Mouse (Mus musculus): ENCODE results near the gene Thap8. TPM values are rescaled to one million over a fixed set of nuclear protein-coding genes. Genes with fewer than 3 reads are reported as not detected.

The Thap8 gene
- polyA plus RNA-seq, 1 experiment from 2014 or later = 0.36 TPM

DNA sequence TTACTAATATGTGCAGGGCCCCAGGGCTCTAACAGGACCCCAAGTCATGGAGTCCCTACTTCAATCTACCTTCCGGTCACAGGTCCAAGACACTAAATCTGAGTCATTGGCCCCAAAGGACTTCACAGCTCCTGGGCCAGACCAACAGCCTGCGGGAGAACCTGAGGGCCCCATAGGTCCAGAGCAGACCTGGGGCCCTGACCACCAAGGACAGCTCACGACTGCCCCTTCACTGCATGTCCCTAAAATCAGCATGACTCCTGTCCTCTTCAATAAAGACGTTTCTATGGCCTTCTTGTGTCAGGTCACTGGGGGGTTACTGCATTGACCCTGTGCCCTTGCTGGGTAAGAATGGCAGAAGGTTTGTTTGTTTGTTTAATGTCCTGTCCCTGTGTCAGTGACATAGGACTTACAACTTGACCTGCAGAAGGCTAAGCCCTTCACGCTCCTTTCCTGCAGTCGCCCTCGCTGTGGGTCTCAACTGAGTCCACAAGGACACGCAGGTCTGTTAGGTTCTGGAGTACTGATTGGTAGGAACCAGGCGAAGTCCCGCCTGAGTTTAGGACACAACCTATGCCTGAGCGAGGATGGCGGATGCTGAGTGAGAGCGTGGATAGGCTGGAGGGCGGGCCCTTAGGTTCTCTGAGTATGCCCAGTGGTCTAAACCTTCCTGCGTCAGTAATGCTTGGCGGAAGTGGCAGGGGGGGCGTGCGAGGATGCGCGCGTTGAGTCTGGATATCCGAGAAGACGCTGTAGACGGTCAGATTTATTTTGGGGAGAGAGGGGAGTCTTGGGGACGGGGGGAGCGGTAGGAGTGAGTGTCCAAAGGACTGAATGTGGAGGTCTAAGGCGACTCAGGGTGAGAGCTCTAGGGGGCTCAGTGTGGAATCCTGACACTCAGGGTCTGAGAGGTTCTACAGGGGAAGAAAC, 28.4 kb downstream of the Thap8 start, which contains the start of gene Alkbh6:
Gene Alkbh6 (plus strand): TSS at position 642 of the 930 bp plus-strand sequence.
- WGBS = 3% methylated on average over 27 of the region's 27 CpGs
- ATAC-seq (ENCODE audit: insufficient read depth, low FRiP score, low TSS enrichment) = peak; percentile 99
- Histone ChIP-seq H3K4me1 (ENCODE audit: control insufficient read depth, insufficient read depth, low read length) (peaks cover 12% of the 10 kb centered on the region), H3K9ac (ENCODE audit: low read length) (peak within 1 kb of the TSS; percentile 65), H3K9me3 (ENCODE audit: control insufficient read depth, low read length) (no peaks in the 10 kb centered on the region), H3K27me3 (ENCODE audit: control insufficient read depth, insufficient read depth, low read length) (no peaks in the 10 kb centered on the region), H3K27ac (ENCODE audit: low read depth, low read length) (peak within 1 kb of the TSS; percentile 49; the same call in 1 of the 2 replicates), H3K4me2 (ENCODE audit: low read depth) (peak within 1 kb of the TSS; percentile 90), H3K36me3 (ENCODE audit: control insufficient read depth, insufficient read depth, low read length) (peaks cover 12% of the 10 kb centered on the region), H3K4me3 (ENCODE audit: low read depth, low read length) (peak within 1 kb of the TSS; percentile 70)
- DNase-seq (ENCODE audit: low spot score) = peak; percentile 93

DNA sequence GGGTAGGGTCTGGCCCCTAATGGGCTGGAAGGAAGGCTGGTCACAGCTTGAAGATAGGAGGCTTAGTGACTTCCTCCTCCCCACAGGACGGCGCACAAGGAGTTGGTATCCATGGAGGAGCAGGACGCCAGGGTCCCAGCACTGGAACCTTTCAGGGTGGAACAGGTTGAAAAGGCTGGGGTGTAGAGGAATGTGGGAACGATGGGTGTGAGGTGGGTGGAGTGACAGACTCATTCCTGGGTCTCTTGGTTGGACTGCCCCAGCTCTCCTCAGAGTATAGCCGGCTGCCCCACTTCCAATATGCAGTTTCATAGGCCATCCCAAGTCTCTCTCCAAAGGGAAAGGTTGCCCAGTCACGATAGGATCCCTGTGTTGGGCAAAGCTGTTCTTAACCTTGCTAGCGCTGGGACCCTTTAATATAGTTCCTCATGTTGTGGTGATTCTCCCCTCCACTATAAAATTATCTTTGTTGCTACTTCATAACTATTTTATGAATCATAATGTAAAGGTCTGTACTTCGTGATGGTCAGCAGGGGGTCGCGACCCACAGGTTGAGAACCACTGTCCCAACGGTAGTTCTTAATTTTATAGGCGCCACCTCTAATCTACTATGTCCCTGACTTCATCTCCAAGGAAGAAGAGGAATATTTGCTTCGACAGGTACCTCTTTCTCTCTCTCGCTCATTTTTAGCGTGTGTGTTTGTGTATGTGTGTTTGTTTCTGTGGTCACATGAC, 29.7 kb downstream of the Thap8 start:
- no peak for DNase-seq (ENCODE audit: low spot score)
- WGBS = 68% methylated on average over 15 of the region's 15 CpGs
- peaks cover 6% of the 10 kb centered on the region for H3K36me3 ChIP-seq (ENCODE audit: control insufficient read depth, insufficient read depth, low read length)
- H3K4me2 ChIP-seq (ENCODE audit: low read depth) = peak overlapping the region; percentile 90
- no peaks in the 10 kb centered on the region for H3K27me3 ChIP-seq (ENCODE audit: control insufficient read depth, insufficient read depth, low read length)
- no peaks in the 10 kb centered on the region for H3K9me3 ChIP-seq (ENCODE audit: control insufficient read depth, low read length)
- H3K27ac ChIP-seq (ENCODE audit: low read depth, low read length) = no peak overlapping the region
- peak overlapping the region; percentile 65 for H3K9ac ChIP-seq (ENCODE audit: low read length)
- H3K4me1 ChIP-seq (ENCODE audit: control insufficient read depth, insufficient read depth, low read length) = peaks cover 13% of the 10 kb centered on the region
- peak overlapping the region; percentile 70 for H3K4me3 ChIP-seq (ENCODE audit: low read depth, low read length)
- ATAC-seq (ENCODE audit: insufficient read depth, low FRiP score, low TSS enrichment) = no peak

DNA sequence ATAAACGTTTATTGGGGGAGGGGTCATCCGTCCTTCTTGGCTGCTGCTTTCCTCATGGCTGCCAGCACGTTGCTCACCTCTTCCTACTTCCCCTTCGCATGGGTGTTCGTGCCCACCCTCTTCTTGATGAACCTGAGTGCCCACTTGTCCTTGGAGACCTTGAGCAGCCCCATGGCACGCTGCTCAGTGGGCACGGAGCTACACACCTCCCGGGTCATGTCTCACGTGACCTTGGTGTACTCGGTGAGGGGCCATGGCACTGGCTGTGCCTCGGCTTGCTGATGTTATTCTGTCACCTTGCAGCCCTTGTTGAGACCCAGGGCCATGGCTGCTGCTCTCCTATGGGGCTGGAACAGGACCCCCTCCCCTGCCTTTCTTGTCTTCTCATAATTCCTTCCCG, 30.2 kb downstream of the Thap8 start:
- H3K9ac ChIP-seq (ENCODE audit: low read length) = no peak overlapping the region
- H3K4me3 ChIP-seq (ENCODE audit: low read depth, low read length) = no peak overlapping the region
- H3K36me3 ChIP-seq (ENCODE audit: control insufficient read depth, insufficient read depth, low read length) = peaks cover 6% of the 10 kb centered on the region
- no peak overlapping the region for H3K4me2 ChIP-seq (ENCODE audit: low read depth)
- WGBS = 89% methylated on average over 12 of the region's 12 CpGs
- no peaks in the 10 kb centered on the region for H3K9me3 ChIP-seq (ENCODE audit: control insufficient read depth, low read length)
- H3K27me3 ChIP-seq (ENCODE audit: control insufficient read depth, insufficient read depth, low read length) = no peaks in the 10 kb centered on the region
- H3K4me1 ChIP-seq (ENCODE audit: control insufficient read depth, insufficient read depth, low read length) = peaks cover 16% of the 10 kb centered on the region
- no peak overlapping the region for H3K27ac ChIP-seq (ENCODE audit: low read depth, low read length)
- DNase-seq (ENCODE audit: low spot score) (no peak), ATAC-seq (ENCODE audit: insufficient read depth, low FRiP score, low TSS enrichment) (no peak)

DNA sequence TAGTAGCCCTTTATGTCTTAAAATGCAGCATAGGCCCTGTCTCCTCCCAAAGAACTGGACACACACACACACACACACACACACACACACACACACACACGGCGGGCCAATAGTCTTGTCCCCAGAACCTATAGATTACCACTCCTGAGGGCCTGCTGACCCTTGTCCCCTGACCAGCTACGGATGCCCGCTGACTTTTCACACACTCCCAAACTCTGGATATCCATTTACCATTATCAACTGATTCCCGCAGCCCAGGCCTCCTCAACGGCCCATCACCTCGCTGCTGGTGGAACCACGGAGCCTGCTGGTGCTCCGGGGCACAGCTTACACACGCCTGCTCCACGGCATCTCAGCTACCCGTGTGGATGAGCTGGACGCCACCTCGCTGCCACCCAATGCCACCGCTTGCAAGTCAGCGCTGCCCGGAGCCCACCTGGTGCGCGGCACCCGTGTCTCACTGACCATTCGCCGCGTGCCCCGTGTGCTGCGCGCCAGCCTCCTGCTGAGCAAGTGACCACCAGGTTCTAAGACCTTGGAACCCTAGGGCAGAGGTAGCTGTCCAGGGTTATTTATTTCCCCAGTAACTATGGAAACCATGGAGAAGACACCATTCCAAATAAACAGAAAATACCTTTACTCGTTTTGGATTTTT, 33.9 kb downstream of the Thap8 start:
- Histone ChIP-seq H3K9ac (ENCODE audit: low read length) (no peak overlapping the region), H3K4me2 (ENCODE audit: low read depth) (no peak overlapping the region), H3K4me3 (ENCODE audit: low read depth, low read length) (no peak overlapping the region), H3K36me3 (ENCODE audit: control insufficient read depth, insufficient read depth, low read length) (no peaks in the 10 kb centered on the region), H3K4me1 (ENCODE audit: control insufficient read depth, insufficient read depth, low read length) (peaks cover 9% of the 10 kb centered on the region; the same call in 1 of the 2 replicates), H3K9me3 (ENCODE audit: control insufficient read depth, low read length) (no peaks in the 10 kb centered on the region), H3K27me3 (ENCODE audit: control insufficient read depth, insufficient read depth, low read length) (no peaks in the 10 kb centered on the region), H3K27ac (ENCODE audit: low read depth, low read length) (no peak overlapping the region)
- 50% methylated on average over 27 of the region's 27 CpGs for WGBS
- no peak for ATAC-seq (ENCODE audit: insufficient read depth, low FRiP score, low TSS enrichment)
- DNase-seq (ENCODE audit: low spot score) = no peak

DNA sequence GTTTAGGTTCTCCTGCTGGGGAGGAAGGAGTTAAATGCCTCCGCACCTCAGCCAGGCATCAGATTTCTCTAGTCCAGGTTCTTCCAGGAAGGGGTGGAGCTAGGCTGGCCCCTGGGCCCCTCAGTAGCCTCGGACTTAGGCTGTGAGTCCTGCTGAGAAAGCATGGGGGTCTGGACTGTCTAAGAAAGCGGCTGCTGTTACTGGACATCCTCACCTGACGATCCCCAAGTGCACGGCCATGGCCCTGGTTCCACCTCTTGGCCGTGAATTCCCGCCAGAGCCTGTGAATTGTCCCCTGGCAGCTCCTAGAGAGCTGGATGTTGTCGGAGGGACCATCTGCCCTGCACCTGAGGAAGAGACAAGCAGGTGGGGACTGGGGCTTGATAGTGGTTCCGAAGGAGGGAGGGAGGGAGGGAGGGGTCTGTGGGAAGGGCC, 34.8 kb downstream of the Thap8 start, which contains the start of gene Syne4:
Gene Syne4 (plus strand): TSS at position 87 of the 435 bp plus-strand sequence.
- ATAC-seq (ENCODE audit: insufficient read depth, low FRiP score, low TSS enrichment) (no peak), DNase-seq (ENCODE audit: low spot score) (peak; percentile 35)
- Histone ChIP-seq H3K4me2 (ENCODE audit: low read depth) (peak within 1 kb of the TSS; percentile 28), H3K4me1 (ENCODE audit: control insufficient read depth, insufficient read depth, low read length) (peaks cover 4% of the 10 kb centered on the region; the same call in 1 of the 2 replicates), H3K36me3 (ENCODE audit: control insufficient read depth, insufficient read depth, low read length) (no peaks in the 10 kb centered on the region), H3K27ac (ENCODE audit: low read depth, low read length) (no peak within 1 kb of the TSS), H3K9ac (ENCODE audit: low read length) (peak within 1 kb of the TSS; percentile 32; the same call in 1 of the 2 replicates), H3K9me3 (ENCODE audit: control insufficient read depth, low read length) (no peaks in the 10 kb centered on the region), H3K4me3 (ENCODE audit: low read depth, low read length) (peak within 1 kb of the TSS; percentile 22), H3K27me3 (ENCODE audit: control insufficient read depth, insufficient read depth, low read length) (no peaks in the 10 kb centered on the region)
- WGBS = under 1% methylated on average over 9 of the region's 9 CpGs

DNA sequence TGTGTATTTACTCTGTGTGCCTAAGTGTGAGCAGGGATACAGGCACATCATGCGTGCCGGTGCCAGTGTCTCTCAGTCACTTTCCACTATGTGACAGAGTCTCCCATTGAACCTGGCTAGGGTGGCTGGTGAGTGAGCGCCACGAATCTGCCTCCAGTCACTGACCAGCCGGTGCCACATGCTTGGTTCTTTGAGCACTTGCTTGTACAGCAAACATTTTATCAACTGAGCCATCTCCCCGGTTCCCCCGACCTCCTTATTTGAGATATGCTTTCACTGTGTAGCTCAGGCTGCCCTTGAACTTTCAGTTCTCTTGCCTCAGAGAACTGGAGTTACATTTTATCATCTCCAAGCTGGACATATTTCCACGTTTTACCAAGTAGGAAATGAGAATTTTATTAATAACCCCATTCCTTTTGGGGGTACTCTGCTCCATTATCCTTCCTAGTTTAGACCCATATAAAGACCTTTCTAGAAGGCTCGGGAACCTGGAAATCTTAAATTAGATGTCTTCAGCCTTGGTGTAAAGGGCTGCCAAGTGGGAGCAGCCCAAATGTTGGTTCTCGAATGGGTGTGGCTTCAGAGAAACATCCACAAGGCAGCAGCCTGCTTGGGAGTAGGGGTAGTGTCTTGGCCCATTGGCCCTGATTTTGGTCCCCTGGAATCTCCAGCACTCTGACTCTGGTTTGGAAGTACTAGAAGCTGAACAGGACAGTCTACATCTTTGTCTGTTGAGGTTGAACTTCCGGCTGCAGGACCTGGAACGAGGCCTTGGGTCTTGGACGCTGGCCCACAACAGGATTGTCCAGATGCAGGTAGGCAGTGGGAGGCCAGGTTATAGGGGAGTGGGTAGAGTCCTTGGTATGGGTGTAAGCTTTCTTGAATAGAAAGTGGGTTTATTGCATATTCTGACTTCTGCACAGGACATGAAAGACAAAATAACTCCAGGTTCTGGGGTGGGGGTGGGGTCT, 36.0 kb downstream of the Thap8 start:
- no peaks in the 10 kb centered on the region for H3K9me3 ChIP-seq (ENCODE audit: control insufficient read depth, low read length)
- ATAC-seq (ENCODE audit: insufficient read depth, low FRiP score, low TSS enrichment) (no peak), DNase-seq (ENCODE audit: low spot score) (no peak)
- no peak overlapping the region; the same call in 1 of the 2 replicates for H3K4me2 ChIP-seq (ENCODE audit: low read depth)
- 81% methylated on average over 13 of the region's 13 CpGs for WGBS
- H3K36me3 ChIP-seq (ENCODE audit: control insufficient read depth, insufficient read depth, low read length) = no peaks in the 10 kb centered on the region
- no peak overlapping the region for H3K9ac ChIP-seq (ENCODE audit: low read length)
- peaks cover 4% of the 10 kb centered on the region; the same call in 1 of the 2 replicates for H3K4me1 ChIP-seq (ENCODE audit: control insufficient read depth, insufficient read depth, low read length)
- no peak overlapping the region for H3K4me3 ChIP-seq (ENCODE audit: low read depth, low read length)
- H3K27ac ChIP-seq (ENCODE audit: low read depth, low read length) = no peak overlapping the region
- no peaks in the 10 kb centered on the region for H3K27me3 ChIP-seq (ENCODE audit: control insufficient read depth, insufficient read depth, low read length)

DNA sequence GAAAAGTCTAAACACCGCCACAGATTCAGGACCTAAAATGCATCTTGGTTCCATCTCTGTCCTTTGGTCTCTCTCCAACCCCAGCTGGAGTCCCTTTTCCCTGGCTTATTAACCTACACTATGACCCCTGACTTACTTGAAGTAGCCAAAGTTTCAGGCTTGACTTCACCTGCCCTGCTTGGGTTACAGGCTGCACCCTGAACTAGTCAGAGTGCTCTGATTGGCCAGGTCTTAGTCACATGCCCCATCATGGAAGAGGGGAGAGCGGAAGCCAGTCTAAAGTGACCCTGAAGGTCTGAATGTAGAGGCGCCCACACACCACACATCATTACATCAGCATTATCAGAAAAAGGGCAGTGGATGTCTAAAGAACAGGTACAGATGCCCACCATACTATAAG, 38.2 kb downstream of the Thap8 start:
- no peaks in the 10 kb centered on the region for H3K36me3 ChIP-seq (ENCODE audit: control insufficient read depth, insufficient read depth, low read length)
- H3K27me3 ChIP-seq (ENCODE audit: control insufficient read depth, insufficient read depth, low read length) = no peaks in the 10 kb centered on the region
- H3K27ac ChIP-seq (ENCODE audit: low read depth, low read length) = no peak overlapping the region

More for the DNA sequence above, 38.2 kb downstream of the Thap8 start:
- no peaks in the 10 kb centered on the region for H3K9me3 ChIP-seq (ENCODE audit: control insufficient read depth, low read length)
- ATAC-seq (ENCODE audit: insufficient read depth, low FRiP score, low TSS enrichment) (no peak), DNase-seq (ENCODE audit: low spot score) (no peak)
- H3K4me3 ChIP-seq (ENCODE audit: low read depth, low read length) = no peak overlapping the region
- H3K9ac ChIP-seq (ENCODE audit: low read length) = no peak overlapping the region
- peaks cover 9% of the 10 kb centered on the region for H3K4me1 ChIP-seq (ENCODE audit: control insufficient read depth, insufficient read depth, low read length)
- WGBS = 75% methylated on average over 3 of the region's 3 CpGs
- H3K4me2 ChIP-seq (ENCODE audit: low read depth) = no peak overlapping the region

All from neural tube, embryonic 11.5 days (tissue).